Mouse (Mus musculus): Measurements from ENCODE around the gene Rab31. TPM values are rescaled to one million over a fixed set of nuclear protein-coding genes. Genes with fewer than 3 reads are reported as not detected.

The Rab31 gene
- 71.6 TPM for polyA plus RNA-seq (2015; fragmentation: Illumina TruSeq; extraction: RNeasy Lipid Tissue Mini Kit (QIAGEN cat#74804); ENCODE audit: low read depth, low replicate concordance)

GRCm38 (mm10) chr17:65771951-65772934 is at the start of gene Rab31:
Gene Rab31, minus strand, starts transcription at chr17:65772752.

GRCm38 (mm10) chr17:65782551-65783141 is 10.1 kb upstream of the Rab31 start, which contains the start of gene Ppp4r1:
Gene Ppp4r1, plus strand, starts transcription at chr17:65782573.

GRCm38 (mm10) chr17:65641734-65642218 is 130.8 kb downstream of the Rab31 start, which contains the start of gene Txndc2:
Gene Txndc2, minus strand, starts transcription at chr17:65642168.

GRCm38 (mm10) chr17:65613463-65614412 is 158.8 kb downstream of the Rab31 start, which contains the start of gene Vapa:
Gene Vapa, minus strand, starts transcription at chr17:65613555.

Other genes starting within 250 kb of the Rab31 start
- 2.3 TPM for gene Tmem232, start 232.0 kb downstream of the Rab31 start, polyA plus RNA-seq (2015; fragmentation: Illumina TruSeq; extraction: RNeasy Lipid Tissue Mini Kit (QIAGEN cat#74804); ENCODE audit: low read depth, low replicate concordance)
- gene Vapa, start 159.2 kb downstream of the Rab31 start, polyA plus RNA-seq (2015; fragmentation: Illumina TruSeq; extraction: RNeasy Lipid Tissue Mini Kit (QIAGEN cat#74804); ENCODE audit: low read depth, low replicate concordance), result 167 TPM
- not detected for gene Txndc2, start 130.6 kb downstream of the Rab31 start, polyA plus RNA-seq (2015; fragmentation: Illumina TruSeq; extraction: RNeasy Lipid Tissue Mini Kit (QIAGEN cat#74804); ENCODE audit: low read depth, low replicate concordance)
- gene Ppp4r1, start 9.8 kb upstream of the Rab31 start, polyA plus RNA-seq (2015; fragmentation: Illumina TruSeq; extraction: RNeasy Lipid Tissue Mini Kit (QIAGEN cat#74804); ENCODE audit: low read depth, low replicate concordance), result 35.7 TPM
- 44.1 TPM for gene Ralbp1, start 113.0 kb upstream of the Rab31 start, polyA plus RNA-seq (2015; fragmentation: Illumina TruSeq; extraction: RNeasy Lipid Tissue Mini Kit (QIAGEN cat#74804); ENCODE audit: low read depth, low replicate concordance)
- 20.5 TPM for gene Twsg1, start 178.5 kb upstream of the Rab31 start, polyA plus RNA-seq (2015; fragmentation: Illumina TruSeq; extraction: RNeasy Lipid Tissue Mini Kit (QIAGEN cat#74804); ENCODE audit: low read depth, low replicate concordance)

Data from brain, adult 10 weeks (tissue).